Mouse (Mus musculus): Measurements from ENCODE around the gene Crisp2. TPM values are rescaled to one million over a fixed set of nuclear protein-coding genes. Genes with fewer than 3 reads are reported as not detected.
"Not testable (repeated sequence)": the region's sequence is repeated elsewhere in the genome, so short reads cannot be mapped to it uniquely, and the experiment has no call there.

Gene Crisp2
- total RNA-seq, 2 experiments from 2014 or later: not detected

GRCm38 (mm10) chr17:40717055-40717454 lies 89.7 kb downstream of the Crisp2 start:
- DNase-seq (ENCODE audit: extremely low spot score in 1 of 2, low spot score in 1 of 2): not testable (repeated sequence)

GRCm38 (mm10) chr17:40716273-40716672 lies 90.5 kb downstream of the Crisp2 start:
- DNase-seq (ENCODE audit: extremely low spot score in 1 of 2, low spot score in 1 of 2): no peak

Other genes starting within 250 kb of the Crisp2 start
- not detected for gene Esp6, start 245.5 kb downstream of the Crisp2 start, total RNA-seq (2021)
- not detected for gene Esp4, start 208.4 kb downstream of the Crisp2 start, total RNA-seq (2021)
- not detected for gene Esp3, start 174.9 kb downstream of the Crisp2 start, total RNA-seq (2021)
- gene Esp1, start 79.9 kb downstream of the Crisp2 start, total RNA-seq (2021): not detected
- not detected for gene Rhag, start 4.1 kb upstream of the Crisp2 start, total RNA-seq (2021)
- gene 9130008F23Rik, start 73.6 kb upstream of the Crisp2 start, total RNA-seq (2021): under 1 TPM; 0.21 to 0.22 TPM
- not detected for gene Glyatl3, start 107.3 kb upstream of the Crisp2 start, total RNA-seq (2021)
- gene Mut, start 127.7 kb upstream of the Crisp2 start, total RNA-seq (2021): 10 to 100 TPM; 43.8 to 49.5 TPM
- 1 to 10 TPM; 3.4 to 4.0 TPM for gene Cenpq, start 128.0 kb upstream of the Crisp2 start, total RNA-seq (2021)

Data from layer of hippocampus, postnatal 25 days (tissue).